Mouse (Mus musculus): ENCODE results near the gene Pou2f1. TPM values are rescaled to one million over a fixed set of nuclear protein-coding genes. Genes with fewer than 3 reads are reported as not detected.
A peak's percentile ranks its signal among the peaks of the same experiment; 100 is the strongest.
"Not testable (repeated sequence)": the region's sequence is repeated elsewhere in the genome, so short reads cannot be mapped to it uniquely, and the experiment has no call there.

Gene Pou2f1
- polyA plus RNA-seq, 1 experiment, result 6.3 TPM

GRCm38 (mm10) chr1:166007026-166007425, 4.5 kb upstream of the Pou2f1 start:
- TF ChIP-seq POLR2A (IDR thresholded peaks at IDR 0.05; ENCODE audit: low read depth, low read length), result no peak
- no peak for TF ChIP-seq CTCF (IDR thresholded peaks at IDR 0.05; ENCODE audit: borderline replicate concordance, insufficient read depth, low read length)
- Histone ChIP-seq H3K4me1 (ENCODE audit: control insufficient read depth, insufficient read depth, low read length) (no peaks in the 10 kb centered on the region), H3K27ac (ENCODE audit: insufficient read depth, low read length) (no peak overlapping the region), H3K4me3 (ENCODE audit: insufficient read depth, low read length) (no peak overlapping the region)

DNA sequence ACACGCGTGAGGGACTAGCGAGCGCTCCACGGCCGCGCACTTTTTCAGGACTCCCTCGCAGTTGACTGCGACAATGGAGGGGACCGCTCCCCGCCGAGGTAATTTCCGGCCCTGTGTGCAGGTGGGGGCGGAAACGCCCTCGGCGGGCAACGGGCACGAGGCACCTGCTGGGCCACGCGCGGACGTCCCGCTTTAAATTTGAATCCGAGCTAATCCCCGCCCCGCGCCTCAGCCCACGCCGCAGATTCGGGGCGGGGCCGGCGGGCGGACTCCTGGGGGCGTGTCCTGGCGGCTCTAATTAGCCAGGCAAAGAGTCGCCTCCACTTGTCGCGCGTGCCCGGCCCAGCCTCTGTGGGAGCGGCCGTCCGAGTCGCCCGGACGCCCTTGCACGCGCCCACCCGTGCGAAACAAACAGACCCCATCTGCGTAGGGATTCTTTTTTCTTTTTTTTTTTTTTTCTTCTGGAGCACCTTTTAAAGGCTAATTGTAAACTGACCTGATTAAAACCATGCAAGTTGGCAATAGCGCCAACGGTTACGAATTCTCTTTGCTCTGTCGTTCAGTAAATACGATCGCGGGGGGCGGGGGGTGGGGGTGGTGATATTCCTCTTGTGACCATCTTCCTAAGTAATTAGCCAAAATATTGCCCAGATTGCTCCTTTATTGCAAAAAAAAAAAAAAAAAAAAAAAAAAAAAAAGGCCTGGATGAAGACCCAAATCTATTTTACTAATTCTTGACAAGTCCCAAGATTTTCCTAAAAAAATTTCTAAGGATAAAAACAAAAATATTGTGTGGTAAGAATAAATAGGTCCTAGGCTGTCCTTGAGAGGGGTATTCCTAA, 924 bp upstream of the Pou2f1 start:
- no peak overlapping the region for H3K27ac ChIP-seq (ENCODE audit: insufficient read depth, low read length)
- TF ChIP-seq POLR2A (IDR thresholded peaks at IDR 0.05; ENCODE audit: low read depth, low read length) (peak; percentile 55; the same call in 1 of the 2 replicates), CTCF (IDR thresholded peaks at IDR 0.05; ENCODE audit: borderline replicate concordance, insufficient read depth, low read length) (no peak)
- H3K4me1 ChIP-seq (ENCODE audit: control insufficient read depth, insufficient read depth, low read length), result peaks cover 2% of the 10 kb centered on the region; the same call in 1 of the 2 replicates
- peak overlapping the region; percentile 78 for H3K4me3 ChIP-seq (ENCODE audit: insufficient read depth, low read length)

DNA sequence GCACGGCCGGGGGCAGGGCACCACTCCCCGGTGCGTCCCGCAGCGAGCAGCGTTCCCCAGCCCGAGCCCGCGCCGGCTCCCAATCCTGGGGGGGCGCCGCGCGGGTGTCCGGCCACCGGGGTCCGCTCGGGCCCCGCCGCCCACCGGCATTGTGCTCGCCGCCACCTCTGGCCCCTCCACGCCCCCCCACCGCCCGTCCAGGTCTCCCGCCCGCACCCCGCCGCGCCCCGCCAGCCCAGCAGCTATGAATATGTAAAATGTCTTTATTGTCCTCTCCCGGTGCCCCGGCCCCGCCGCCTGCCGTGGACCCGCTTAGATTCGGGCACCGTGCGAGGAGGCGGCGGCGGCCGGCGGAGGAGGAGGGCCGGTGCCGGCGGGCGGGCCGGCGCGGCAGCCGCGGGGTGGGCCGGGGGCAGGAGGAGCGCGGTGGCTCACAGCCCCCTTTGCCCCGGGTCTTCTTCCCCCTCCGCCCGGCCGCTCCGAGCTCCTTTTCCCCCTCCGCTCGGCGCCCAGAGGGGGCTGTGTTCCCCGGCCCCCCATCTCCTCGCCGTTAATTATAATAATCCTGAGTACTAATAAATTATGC, 481 bp downstream of the Pou2f1 start:
- TF ChIP-seq CTCF (IDR thresholded peaks at IDR 0.05; ENCODE audit: borderline replicate concordance, insufficient read depth, low read length), result no peak
- no peak for TF ChIP-seq POLR2A (IDR thresholded peaks at IDR 0.05; ENCODE audit: low read depth, low read length)
- Histone ChIP-seq H3K4me1 (ENCODE audit: control insufficient read depth, insufficient read depth, low read length) (peaks cover 2% of the 10 kb centered on the region; the same call in 1 of the 2 replicates), H3K4me3 (ENCODE audit: insufficient read depth, low read length) (peak overlapping the region; percentile 79), H3K27ac (ENCODE audit: insufficient read depth, low read length) (peak overlapping the region; percentile 45; the same call in 1 of the 2 replicates)

DNA sequence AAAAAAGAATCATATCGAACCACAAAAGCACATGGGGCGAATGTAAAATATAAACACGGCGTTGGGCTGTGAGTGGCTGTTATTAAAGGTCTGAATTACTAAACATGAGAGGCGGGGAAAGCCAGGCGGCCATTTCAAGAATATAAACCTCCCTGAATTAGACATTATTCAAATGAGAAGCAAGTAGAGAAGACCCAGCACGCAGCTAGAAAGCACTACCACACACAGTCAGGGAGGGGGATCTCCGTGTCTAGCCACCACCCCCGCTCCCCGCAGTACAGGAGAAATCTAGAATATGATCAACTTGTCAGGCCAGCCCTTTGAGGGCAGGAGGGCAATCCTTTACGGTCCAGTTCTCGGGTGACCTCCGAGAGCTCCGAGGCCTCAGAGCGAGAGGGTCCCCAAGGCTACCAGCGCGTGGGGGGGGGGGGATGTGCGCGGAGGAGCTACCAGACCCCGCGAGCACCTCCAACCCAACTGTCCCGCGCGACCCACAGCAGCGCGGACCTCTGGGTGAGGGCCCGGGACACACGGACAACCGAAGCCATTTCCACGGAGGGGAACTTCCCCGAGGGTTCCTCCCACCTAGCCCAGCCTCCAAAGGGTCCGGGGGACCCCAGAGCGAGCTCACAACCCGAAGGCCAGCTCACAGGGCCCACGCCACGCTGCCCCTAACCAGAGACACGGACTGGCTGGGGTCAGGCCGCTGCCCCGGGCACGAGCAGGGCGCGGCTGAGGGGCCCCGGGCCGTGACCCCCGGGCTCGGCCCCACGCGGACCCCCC, 1.2 kb downstream of the Pou2f1 start:
- H3K27ac ChIP-seq (ENCODE audit: insufficient read depth, low read length), result no peak overlapping the region
- TF ChIP-seq CTCF (IDR thresholded peaks at IDR 0.05; ENCODE audit: borderline replicate concordance, insufficient read depth, low read length) (no peak), POLR2A (IDR thresholded peaks at IDR 0.05; ENCODE audit: low read depth, low read length) (no peak)
- peak overlapping the region; percentile 79 for H3K4me3 ChIP-seq (ENCODE audit: insufficient read depth, low read length)
- H3K4me1 ChIP-seq (ENCODE audit: control insufficient read depth, insufficient read depth, low read length), result peaks cover 2% of the 10 kb centered on the region; the same call in 1 of the 2 replicates

DNA sequence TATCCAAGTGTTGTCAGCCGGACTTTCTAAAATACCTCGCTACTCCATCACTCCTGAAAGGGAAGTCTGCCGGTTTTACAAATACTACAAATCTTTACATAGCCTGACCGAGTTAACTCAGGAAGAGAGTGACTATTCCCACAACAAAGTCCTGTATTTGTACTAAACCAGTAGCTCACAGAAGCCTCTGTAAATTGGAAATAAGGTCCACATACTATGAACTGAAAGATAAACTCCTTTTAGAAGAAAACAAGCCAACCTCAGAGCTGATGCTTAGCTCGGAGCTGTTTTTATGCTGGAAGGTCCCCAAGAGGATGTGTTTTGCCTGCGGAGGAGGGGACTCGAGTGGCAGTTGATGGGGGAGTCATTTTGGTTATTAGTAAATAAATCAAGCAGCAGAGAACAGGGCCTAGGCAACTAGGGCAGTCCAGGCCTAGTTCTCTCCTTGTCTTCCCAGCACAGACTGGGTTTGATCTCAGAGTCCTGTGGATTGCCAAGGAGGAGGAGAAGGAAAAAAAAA, 1.8 kb downstream of the Pou2f1 start:
- no peak overlapping the region for H3K27ac ChIP-seq (ENCODE audit: insufficient read depth, low read length)
- H3K4me1 ChIP-seq (ENCODE audit: control insufficient read depth, insufficient read depth, low read length), result peaks cover 2% of the 10 kb centered on the region; the same call in 1 of the 2 replicates
- TF ChIP-seq CTCF (IDR thresholded peaks at IDR 0.05; ENCODE audit: borderline replicate concordance, insufficient read depth, low read length), result no peak
- TF ChIP-seq POLR2A (IDR thresholded peaks at IDR 0.05; ENCODE audit: low read depth, low read length), result no peak
- peak overlapping the region; percentile 79; the same call in 1 of the 2 replicates for H3K4me3 ChIP-seq (ENCODE audit: insufficient read depth, low read length)

- no peak for TF ChIP-seq POLR2A (IDR thresholded peaks at IDR 0.05; ENCODE audit: low read depth, low read length)
- TF ChIP-seq CTCF (IDR thresholded peaks at IDR 0.05; ENCODE audit: borderline replicate concordance, insufficient read depth, low read length), result no peak
- H3K27ac ChIP-seq (ENCODE audit: insufficient read depth, low read length), result no peak overlapping the region
- H3K4me3 ChIP-seq (ENCODE audit: insufficient read depth, low read length), result no peak overlapping the region
- H3K4me1 ChIP-seq (ENCODE audit: control insufficient read depth, insufficient read depth, low read length), result peaks cover 2% of the 10 kb centered on the region; the same call in 1 of the 2 replicates
These were observed 2.8 kb downstream of the Pou2f1 start for GRCm38 (mm10) chr1:165999709-166000108.

DNA sequence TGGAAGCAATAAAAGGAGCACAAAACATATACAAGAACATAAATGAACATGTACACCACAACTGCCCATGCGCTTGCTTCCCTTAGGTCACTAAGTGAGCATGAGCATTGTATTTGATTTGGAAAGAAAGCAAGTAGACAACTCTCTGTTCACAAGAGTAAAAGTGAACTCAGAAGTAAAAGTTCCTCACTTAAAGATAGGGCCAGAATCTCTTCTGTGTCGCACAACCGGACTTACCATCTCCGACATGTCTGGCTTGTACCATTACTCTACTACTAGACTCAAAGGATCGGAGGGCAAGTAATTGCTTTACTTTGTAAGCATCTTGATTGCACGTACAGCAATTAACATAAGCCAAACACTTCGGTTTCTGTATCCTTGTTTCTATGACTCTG, 6.8 kb downstream of the Pou2f1 start:
- Histone ChIP-seq H3K27ac (ENCODE audit: insufficient read depth, low read length) (no peak overlapping the region), H3K4me3 (ENCODE audit: insufficient read depth, low read length) (no peak overlapping the region), H3K4me1 (ENCODE audit: control insufficient read depth, insufficient read depth, low read length) (peaks cover 2% of the 10 kb centered on the region; the same call in 1 of the 2 replicates)
- TF ChIP-seq CTCF (IDR thresholded peaks at IDR 0.05; ENCODE audit: borderline replicate concordance, insufficient read depth, low read length) (no peak), POLR2A (IDR thresholded peaks at IDR 0.05; ENCODE audit: low read depth, low read length) (no peak)

DNA sequence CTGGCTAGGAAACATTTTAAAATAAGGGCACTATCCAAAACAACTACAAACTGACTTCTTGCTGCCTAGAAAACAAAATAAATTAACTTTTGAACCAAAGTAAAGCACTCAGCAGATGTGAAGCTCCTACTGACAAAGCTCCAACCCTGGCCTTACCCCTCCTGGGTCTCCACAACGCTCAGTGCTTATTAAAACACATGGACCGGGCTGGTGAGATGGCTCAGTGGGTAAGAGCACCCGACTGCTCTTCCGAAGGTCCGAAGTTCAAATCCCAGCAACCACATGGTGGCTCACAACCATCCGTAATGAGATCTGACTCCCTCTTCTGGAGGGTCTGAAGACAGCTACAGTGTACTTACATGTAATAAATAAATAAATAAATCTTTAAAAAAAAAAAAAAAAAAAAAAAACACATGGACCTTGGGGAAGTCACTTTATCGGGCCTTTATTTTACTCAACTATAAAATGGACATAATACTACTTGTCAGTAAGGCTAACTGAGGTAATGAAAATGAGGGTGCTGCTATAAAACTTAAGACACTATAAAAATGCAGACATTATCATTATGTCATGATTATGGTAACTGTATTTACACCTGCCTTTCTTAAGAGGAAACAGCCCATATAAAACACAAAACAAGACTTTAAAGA, 7.3 kb downstream of the Pou2f1 start:
- H3K4me1 ChIP-seq (ENCODE audit: control insufficient read depth, insufficient read depth, low read length); H3K27ac ChIP-seq (ENCODE audit: insufficient read depth, low read length); H3K4me3 ChIP-seq (ENCODE audit: insufficient read depth, low read length): not testable (repeated sequence)

GRCm38 (mm10) chr1:165994279-165994678, 8.2 kb downstream of the Pou2f1 start:
- Histone ChIP-seq H3K4me1 (ENCODE audit: control insufficient read depth, insufficient read depth, low read length) (no peaks in the 10 kb centered on the region), H3K27ac (ENCODE audit: insufficient read depth, low read length) (no peak overlapping the region), H3K4me3 (ENCODE audit: insufficient read depth, low read length) (no peak overlapping the region)
- TF ChIP-seq POLR2A (IDR thresholded peaks at IDR 0.05; ENCODE audit: low read depth, low read length) (no peak), CTCF (IDR thresholded peaks at IDR 0.05; ENCODE audit: borderline replicate concordance, insufficient read depth, low read length) (no peak)

Measured in embryonic fibroblast, embryonic 13.5 days (primary cell).